Mouse (Mus musculus): ENCODE results near the gene Cstf2t. TPM values are rescaled to one million over a fixed set of nuclear protein-coding genes. Genes with fewer than 3 reads are reported as not detected.

The Cstf2t gene
- polyA plus RNA-seq (2012; ENCODE audit: insufficient read depth, insufficient read length, missing spikeins), result 8.0 and 16.4 TPM in 2 replicates

- Histone ChIP-seq H3K4me3 (ENCODE audit: insufficient read depth, low read depth, low read length) (peak within 1 kb of the TSS; percentile 82), H3K27ac (replicated peaks; ENCODE audit: low read depth, low read length) (peak within 1 kb of the TSS; percentile 93), H3K4me1 (ENCODE audit: control insufficient read depth, insufficient read depth, insufficient read length, low read length) (peaks cover 10% of the 10 kb centered on the region)
Observed at GRCm38 (mm10) chr19:31082662-31083429, at the start of gene Cstf2t. Cstf2t (plus strand) TSS chr19:31082837.

- no peak overlapping the region for H3K4me3 ChIP-seq (ENCODE audit: insufficient read depth, low read depth, low read length)
- no peaks in the 10 kb centered on the region for H3K4me1 ChIP-seq (ENCODE audit: control insufficient read depth, insufficient read depth, insufficient read length, low read length)
- H3K27ac ChIP-seq (replicated peaks; ENCODE audit: low read depth, low read length), result no peak overlapping the region
Observed at GRCm38 (mm10) chr19:31038951-31039350, 43.7 kb upstream of the Cstf2t start.

- no peaks in the 10 kb centered on the region for H3K4me1 ChIP-seq (ENCODE audit: control insufficient read depth, insufficient read depth, insufficient read length, low read length)
- H3K4me3 ChIP-seq (ENCODE audit: insufficient read depth, low read depth, low read length), result no peak overlapping the region
- H3K27ac ChIP-seq (replicated peaks; ENCODE audit: low read depth, low read length), result no peak overlapping the region
Observed at GRCm38 (mm10) chr19:31040948-31041847, 41.4 kb upstream of the Cstf2t start.

GRCm38 (mm10) chr19:31046601-31047000, 36.0 kb upstream of the Cstf2t start:
- Histone ChIP-seq H3K4me1 (ENCODE audit: control insufficient read depth, insufficient read depth, insufficient read length, low read length) (no peaks in the 10 kb centered on the region), H3K4me3 (ENCODE audit: insufficient read depth, low read depth, low read length) (no peak overlapping the region), H3K27ac (replicated peaks; ENCODE audit: low read depth, low read length) (no peak overlapping the region)

GRCm38 (mm10) chr19:31064740-31065139, 17.9 kb upstream of the Cstf2t start:
- no peaks in the 10 kb centered on the region for H3K4me1 ChIP-seq (ENCODE audit: control insufficient read depth, insufficient read depth, insufficient read length, low read length)
- no peak overlapping the region for H3K27ac ChIP-seq (replicated peaks; ENCODE audit: low read depth, low read length)
- no peak overlapping the region for H3K4me3 ChIP-seq (ENCODE audit: insufficient read depth, low read depth, low read length)

GRCm38 (mm10) chr19:31065206-31065781, 17.3 kb upstream of the Cstf2t start:
- Histone ChIP-seq H3K4me1 (ENCODE audit: control insufficient read depth, insufficient read depth, insufficient read length, low read length) (no peaks in the 10 kb centered on the region), H3K4me3 (ENCODE audit: insufficient read depth, low read depth, low read length) (no peak overlapping the region), H3K27ac (replicated peaks; ENCODE audit: low read depth, low read length) (no peak overlapping the region; the same call in 1 of the 2 replicates)

- Histone ChIP-seq H3K27ac (replicated peaks; ENCODE audit: low read depth, low read length) (no peak overlapping the region), H3K4me3 (ENCODE audit: insufficient read depth, low read depth, low read length) (no peak overlapping the region), H3K4me1 (ENCODE audit: control insufficient read depth, insufficient read depth, insufficient read length, low read length) (no peaks in the 10 kb centered on the region)
Observed at GRCm38 (mm10) chr19:31073959-31074716, 8.5 kb upstream of the Cstf2t start.

GRCm38 (mm10) chr19:31074717-31075063, 7.9 kb upstream of the Cstf2t start:
- H3K4me3 ChIP-seq (ENCODE audit: insufficient read depth, low read depth, low read length), result no peak overlapping the region
- H3K4me1 ChIP-seq (ENCODE audit: control insufficient read depth, insufficient read depth, insufficient read length, low read length), result no peaks in the 10 kb centered on the region
- no peak overlapping the region for H3K27ac ChIP-seq (replicated peaks; ENCODE audit: low read depth, low read length)

- H3K4me3 ChIP-seq (ENCODE audit: insufficient read depth, low read depth, low read length), result no peak overlapping the region
- no peak overlapping the region for H3K27ac ChIP-seq (replicated peaks; ENCODE audit: low read depth, low read length)
- H3K4me1 ChIP-seq (ENCODE audit: control insufficient read depth, insufficient read depth, insufficient read length, low read length), result no peaks in the 10 kb centered on the region
Observed at GRCm38 (mm10) chr19:31076106-31076505, 6.5 kb upstream of the Cstf2t start.

- Histone ChIP-seq H3K4me1 (ENCODE audit: control insufficient read depth, insufficient read depth, insufficient read length, low read length) (peaks cover under 1% of the 10 kb centered on the region; the same call in 1 of the 2 replicates), H3K4me3 (ENCODE audit: insufficient read depth, low read depth, low read length) (no peak overlapping the region), H3K27ac (replicated peaks; ENCODE audit: low read depth, low read length) (no peak overlapping the region)
Observed at GRCm38 (mm10) chr19:31078241-31078640, 4.4 kb upstream of the Cstf2t start.

GRCm38 (mm10) chr19:31082226-31082625, 411 bp upstream of the Cstf2t start:
- peaks cover 10% of the 10 kb centered on the region for H3K4me1 ChIP-seq (ENCODE audit: control insufficient read depth, insufficient read depth, insufficient read length, low read length)
- H3K4me3 ChIP-seq (ENCODE audit: insufficient read depth, low read depth, low read length), result peak overlapping the region; percentile 54
- no peak overlapping the region for H3K27ac ChIP-seq (replicated peaks; ENCODE audit: low read depth, low read length)

GRCm38 (mm10) chr19:31083761-31084160, 1.1 kb downstream of the Cstf2t start:
- H3K4me3 ChIP-seq (ENCODE audit: insufficient read depth, low read depth, low read length), result peak overlapping the region; percentile 82
- H3K4me1 ChIP-seq (ENCODE audit: control insufficient read depth, insufficient read depth, insufficient read length, low read length), result peaks cover 10% of the 10 kb centered on the region
- no peak overlapping the region for H3K27ac ChIP-seq (replicated peaks; ENCODE audit: low read depth, low read length)

- Histone ChIP-seq H3K4me3 (ENCODE audit: insufficient read depth, low read depth, low read length) (no peak overlapping the region), H3K4me1 (ENCODE audit: control insufficient read depth, insufficient read depth, insufficient read length, low read length) (no peaks in the 10 kb centered on the region), H3K27ac (replicated peaks; ENCODE audit: low read depth, low read length) (no peak overlapping the region)
Observed at GRCm38 (mm10) chr19:31097857-31098256, 15.2 kb downstream of the Cstf2t start.

- no peaks in the 10 kb centered on the region for H3K4me1 ChIP-seq (ENCODE audit: control insufficient read depth, insufficient read depth, insufficient read length, low read length)
- no peak overlapping the region for H3K27ac ChIP-seq (replicated peaks; ENCODE audit: low read depth, low read length)
- no peak overlapping the region for H3K4me3 ChIP-seq (ENCODE audit: insufficient read depth, low read depth, low read length)
Observed at GRCm38 (mm10) chr19:31099369-31099768, 16.7 kb downstream of the Cstf2t start.

GRCm38 (mm10) chr19:31104764-31105163, 22.1 kb downstream of the Cstf2t start:
- Histone ChIP-seq H3K4me3 (ENCODE audit: insufficient read depth, low read depth, low read length) (no peak overlapping the region), H3K27ac (replicated peaks; ENCODE audit: low read depth, low read length) (no peak overlapping the region), H3K4me1 (ENCODE audit: control insufficient read depth, insufficient read depth, insufficient read length, low read length) (no peaks in the 10 kb centered on the region)
